Mouse (Mus musculus) neural tube, postnatal 0 days (tissue): ENCODE results near the gene Dusp3. TPM values are rescaled to one million over a fixed set of nuclear protein-coding genes. Genes with fewer than 3 reads are reported as not detected.

Experiments used
- polyA plus RNA-seq: library from polyadenylated mRNA; unstranded; fragments of >200 nt; fragmentation: Nextera tagmentation; extraction: Ambion mirVana; gene quantifications from 2 replicates; pipeline ENCODE4 v1.2.1, GENCODE M21; 2015

Gene Dusp3
- 47.0 and 47.8 TPM in 2 replicates for polyA plus RNA-seq

GRCm38 (mm10) chr11:101986913-101987312 is at the start of gene Dusp3:
Gene Dusp3, minus strand, starts transcription at chr11:101987013.

GRCm38 (mm10) chr11:102028087-102028816 is 41.4 kb upstream of the Dusp3 start, which contains the start of gene Mpp3:
Gene Mpp3, minus strand, starts transcription at chr11:102028461.

GRCm38 (mm10) chr11:101984054-101985025 is 2.5 kb downstream of the Dusp3 start, which contains the start of gene Cfap97d1:
Gene Cfap97d1, plus strand, starts transcription at chr11:101984279.

GRCm38 (mm10) chr11:101966965-101967614 is 19.7 kb downstream of the Dusp3 start, which contains the start of gene Sost:
Gene Sost, minus strand, starts transcription at chr11:101967015.

Other genes starting within 250 kb of the Dusp3 start
- 37.8 and 47.9 TPM in 2 replicates for gene Etv4, start 201.6 kb downstream of the Dusp3 start, polyA plus RNA-seq
- 0.89 and 1.5 TPM in 2 replicates for gene Meox1, start 92.6 kb downstream of the Dusp3 start, polyA plus RNA-seq
- 0.09 TPM in 1 of 2 replicates, not detected in the other for gene Sost, start 20.0 kb downstream of the Dusp3 start, polyA plus RNA-seq
- not detected in 2 replicates for gene Cfap97d1, start 2.7 kb downstream of the Dusp3 start, polyA plus RNA-seq
- gene Mpp3, start 41.4 kb upstream of the Dusp3 start, polyA plus RNA-seq: 44.3 and 49.5 TPM in 2 replicates
- gene Cd300lg, start 54.5 kb upstream of the Dusp3 start, polyA plus RNA-seq: 0.25 and 0.27 TPM in 2 replicates
- 31.5 and 37.0 TPM in 2 replicates for gene Mpp2, start 101.5 kb upstream of the Dusp3 start, polyA plus RNA-seq
- gene Ppy, start 114.3 kb upstream of the Dusp3 start, polyA plus RNA-seq: not detected in 2 replicates
- gene Pyy, start 120.8 kb upstream of the Dusp3 start, polyA plus RNA-seq: 0.62 and 0.98 TPM in 2 replicates
- gene Nags, start 158.5 kb upstream of the Dusp3 start, polyA plus RNA-seq: not detected in 2 replicates
- gene Tmem101, start 169.4 kb upstream of the Dusp3 start, polyA plus RNA-seq: 42.7 and 43.3 TPM in 2 replicates
- 136 and 156 TPM in 2 replicates for gene Lsm12, start 198.3 kb upstream of the Dusp3 start, polyA plus RNA-seq
- 51.6 and 52.5 TPM in 2 replicates for gene G6pc3, start 202.6 kb upstream of the Dusp3 start, polyA plus RNA-seq
- gene Hdac5, start 243.2 kb upstream of the Dusp3 start, polyA plus RNA-seq: 60.3 and 69.2 TPM in 2 replicates